Mouse (Mus musculus) B cell, adult 67 days (primary cell): ENCODE data around the gene Rnf148. TPM values are rescaled to one million over a fixed set of nuclear protein-coding genes. Genes with fewer than 3 reads are reported as not detected.

Experiments
- total RNA-seq, 2 experiments: library from RNA; stranded (reverse); gene quantifications; 4 replicates each; pipeline ENCODE4 v1.2.4; 2023

Rnf148 gene
- total RNA-seq, result not detected

DNA sequence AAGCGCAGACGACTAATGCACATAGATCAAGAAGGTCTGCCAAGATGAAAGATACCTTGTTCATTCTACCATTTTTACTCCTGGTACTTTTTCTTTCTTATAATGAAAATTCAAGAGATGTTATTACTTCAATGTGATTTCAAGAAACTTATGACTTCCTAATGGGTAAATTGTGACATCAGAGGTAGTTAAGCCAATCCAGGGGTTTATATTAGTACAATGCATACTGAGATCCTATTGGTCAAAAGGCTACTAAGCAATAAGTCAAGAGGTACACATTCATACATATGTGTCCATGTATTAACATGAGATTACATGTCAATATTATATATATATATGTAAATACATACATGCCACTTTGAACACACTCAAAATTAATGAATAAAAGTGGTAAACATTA is at the start of gene Rnf148:
Gene Rnf148, minus strand, starts transcription at position 101 of the 400 bp plus-strand sequence.

DNA sequence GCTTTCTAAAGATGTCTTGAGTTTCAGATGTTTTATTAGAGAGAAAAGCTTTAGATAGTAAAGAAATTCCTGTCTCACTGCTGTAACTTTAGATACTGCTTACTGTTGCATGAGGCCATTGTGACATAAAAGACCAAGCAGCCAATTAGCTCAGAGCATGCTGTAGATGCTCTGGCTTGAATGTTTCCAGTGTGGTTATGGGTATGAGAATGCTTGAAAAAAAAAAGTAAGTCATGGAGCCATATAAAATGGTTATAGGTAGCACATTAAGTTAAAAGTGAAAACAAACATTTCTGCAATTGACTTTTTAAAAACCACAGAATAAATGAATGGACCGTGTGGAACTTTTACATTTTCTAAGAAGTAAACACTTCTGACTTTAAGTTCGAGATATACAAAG is 4.7 kb downstream of the Rnf148 start, which contains the start of gene Rnf133:
Gene Rnf133, minus strand, starts transcription at position 101 of the 400 bp plus-strand sequence.

Other genes starting within 250 kb of the Rnf148 start
- not detected for gene Rnf133, start 4.8 kb downstream of the Rnf148 start, total RNA-seq
- not detected for gene Cadps2, start 184.3 kb upstream of the Rnf148 start, total RNA-seq